16 mouse cellular contexts compared by ENCODE assay signal in the genomic region with DNA sequence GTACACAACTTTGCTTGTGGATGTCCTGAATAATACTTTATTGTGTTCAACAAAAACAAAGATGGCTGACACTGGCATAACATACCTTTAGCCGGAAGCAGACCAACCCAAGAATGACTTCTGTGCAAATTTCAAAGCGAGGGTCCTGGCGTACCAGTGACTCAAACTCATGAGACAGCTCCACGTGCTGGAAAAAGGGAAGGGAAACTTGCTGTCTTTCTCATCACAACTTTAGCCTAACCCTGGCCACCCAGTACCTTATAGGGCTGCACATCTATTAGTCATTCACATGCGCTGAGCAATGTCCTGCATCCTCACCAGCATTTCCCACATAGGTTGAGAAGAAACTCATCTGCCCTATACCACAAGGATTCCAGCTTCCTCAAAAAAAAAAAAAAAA.
"Had no signal": no experiment of that assay in that cellular context is flagged by ENCODE, and none has a peak within 500 bp of the region (broad histone marks: within the 10 kb centered on the region; RNA-seq: fewer than 3 reads in every experiment).

No protein-coding gene starts in this region.

- H3K9me3 ChIP-seq: kidney, embryonic 15.5 days; limb, embryonic 12.5 days; limb, embryonic 15.5 days had no signal

- ATAC-seq: lung, postnatal 0 days had no signal

- H3K9ac ChIP-seq: kidney, embryonic 15.5 days; limb, embryonic 12.5 days; limb, embryonic 15.5 days; lung, embryonic 14.5 days had no signal

- DNase-seq: kidney, adult 11 months; kidney, adult 8-10 months; kidney, postnatal 10 days; layer of hippocampus, postnatal 36 days; left cerebral cortex, postnatal 4 days; lung, embryonic 14.5 days; lung, postnatal 36 days; midbrain, embryonic 14.5 days; thymus, adult 18-20 months; thymus, postnatal 4 days had no signal

- H3K4me2 ChIP-seq: kidney, embryonic 15.5 days; limb, embryonic 12.5 days; limb, embryonic 15.5 days; lung, embryonic 14.5 days; midbrain, embryonic 11.5 days had no signal

- H3K27me3 ChIP-seq: kidney, embryonic 15.5 days; limb, embryonic 12.5 days; limb, embryonic 15.5 days had no signal

- H3K36me3 ChIP-seq: kidney, embryonic 15.5 days; limb, embryonic 12.5 days; limb, embryonic 15.5 days had no signal

- H3K27ac ChIP-seq: kidney, embryonic 15.5 days; left cerebral cortex, adult 2 months; limb, embryonic 12.5 days; limb, embryonic 15.5 days had no signal

- H3K4me3 ChIP-seq: kidney, embryonic 15.5 days; left cerebral cortex, adult 2 months; limb, embryonic 12.5 days; limb, embryonic 15.5 days had no signal
